Mouse (Mus musculus) C2C12 (cell line): ENCODE measurements around the gene Mmp20.

Source experiments
- CEBPB ChIP-seq: IDR thresholded peaks from one replicate; pipeline ENCODE4 v1.6.1; 2011; ENCODE audit warnings: low read depth, mild to moderate bottlenecking, control low read depth, moderate library complexity
- CTCF ChIP-seq: IDR thresholded peaks from one replicate; pipeline ENCODE4 v1.5.1; 2011; ENCODE audit not compliant: control insufficient read depth, insufficient read depth, insufficient read length
- MAX ChIP-seq: IDR thresholded peaks from one replicate; pipeline ENCODE4 v1.6.1; 2011; ENCODE audit warnings: mild to moderate bottlenecking, control low read depth
- MYOD1 ChIP-seq: IDR thresholded peaks from one replicate; pipeline ENCODE4 v1.6.1; 2011; ENCODE audit warnings: low read depth; ENCODE audit not compliant: control insufficient read depth, insufficient read length
- MYOG ChIP-seq: IDR thresholded peaks from one replicate; pipeline ENCODE4 v1.6.1; 2011; ENCODE audit not compliant: control insufficient read depth, insufficient read length; ENCODE audit errors: extremely low read depth
- USF1 ChIP-seq: IDR thresholded peaks from one replicate; pipeline ENCODE4 v1.6.1; 2011; ENCODE audit warnings: low read depth, mild to moderate bottlenecking, control low read depth, moderate library complexity

- TF ChIP-seq CTCF (no peak), USF1 (no peak), MYOG (no peak), MAX (no peak), MYOD1 (no peak), CEBPB (no peak)
These were observed 24.0 kb upstream of the Mmp20 start for GRCm38 (mm10) chr9:7604005-7604404.
